Mouse (Mus musculus) embryonic facial prominence, embryonic 15.5 days (tissue): Measurements from ENCODE around the gene Ep400. TPM values are rescaled to one million over a fixed set of nuclear protein-coding genes. Genes with fewer than 3 reads are reported as not detected.
"Not testable (repeated sequence)": the region's sequence is repeated elsewhere in the genome, so short reads cannot be mapped to it uniquely, and the experiment has no call there.

Experiments used
- ATAC-seq: fragments of 200-750 bp; cut with Nextera tagmentation; 2 replicates; pipeline ENCODE4 v1.8.0; 2017; ENCODE audit warnings: low read depth, moderate TSS enrichment; ENCODE audit not compliant: insufficient number of reproducible peaks, low FRiP score, low TSS enrichment
- H3K27ac ChIP-seq: fragments of 300-500 bp; sonication (generic); replicated peaks from 2 replicates; pipeline ENCODE4 v1.5.1; 2015; ENCODE audit warnings: mild to moderate bottlenecking, inconsistent platforms
- H3K27me3 ChIP-seq: fragments of 300-500 bp; sonication (generic); 2 replicates; pipeline ENCODE4 v1.6.1; 2015; ENCODE audit warnings: inconsistent platforms
- H3K36me3 ChIP-seq: fragments of 300-500 bp; sonication (generic); 2 replicates; pipeline ENCODE4 v1.6.1; 2015; ENCODE audit warnings: mild to moderate bottlenecking, inconsistent platforms
- H3K4me1 ChIP-seq: fragments of 300-500 bp; sonication (generic); 2 replicates; pipeline ENCODE4 v1.6.1; 2015; ENCODE audit warnings: inconsistent platforms
- H3K4me2 ChIP-seq: fragments of 300-500 bp; sonication (generic); replicated peaks from 2 replicates; pipeline ENCODE4 v1.6.1; 2015; ENCODE audit warnings: mild to moderate bottlenecking, inconsistent platforms
- H3K4me3 ChIP-seq: fragments of 300-500 bp; sonication (generic); replicated peaks from 2 replicates; pipeline ENCODE4 v1.5.1; 2015; ENCODE audit warnings: mild to moderate bottlenecking, inconsistent platforms
- H3K9ac ChIP-seq: fragments of 300-500 bp; sonication (generic); 2 replicates; pipeline ENCODE4 v1.6.1; 2015; ENCODE audit warnings: inconsistent platforms
- H3K9me3 ChIP-seq: fragments of 300-500 bp; sonication (generic); replicated peaks from 2 replicates; pipeline ENCODE4 v1.6.1; 2016; ENCODE audit warnings: inconsistent platforms
- WGBS: fragments of 180-500 bp; shearing (Covaris S2); methylation state at CpG from one replicate; pipeline ENCODE4 v1.1.7; 2015; 5-methylcytosine and 5-hydroxymethylcytosine counted together
- polyA plus RNA-seq: library from polyadenylated mRNA; unstranded; fragments of >200 nt; fragmentation: Nextera tagmentation; extraction: Ambion mirVana; gene quantifications from 2 replicates; pipeline ENCODE4 v1.2.1, GENCODE M21; 2015

The Ep400 gene
- polyA plus RNA-seq, 1 experiment from 2014 or later, result 51.6 TPM

GRCm38 (mm10) chr5:110731227-110731626 lies 39.3 kb downstream of the Ep400 start:
- Histone ChIP-seq H3K36me3 (peaks cover 66% of the 10 kb centered on the region), H3K4me3 (no peak overlapping the region), H3K9me3 (no peaks in the 10 kb centered on the region), H3K9ac (no peak overlapping the region), H3K4me1 (no peaks in the 10 kb centered on the region), H3K27me3 (no peaks in the 10 kb centered on the region), H3K4me2 (no peak overlapping the region), H3K27ac (no peak overlapping the region)
- no peak for ATAC-seq
- 95% methylated on average over 2 of the region's 2 CpGs for WGBS

- H3K4me1 ChIP-seq, result no peaks in the 10 kb centered on the region
- peak overlapping the region; percentile 48; the same call in 1 of the 2 replicates for H3K27ac ChIP-seq
- H3K9ac ChIP-seq, result no peak overlapping the region
- H3K9me3 ChIP-seq, result no peaks in the 10 kb centered on the region
- no peak overlapping the region for H3K4me2 ChIP-seq
- WGBS, result 49% methylated on average over 1 of the region's 1 CpGs
- no peaks in the 10 kb centered on the region for H3K27me3 ChIP-seq
- H3K4me3 ChIP-seq, result no peak overlapping the region
- peaks cover 68% of the 10 kb centered on the region for H3K36me3 ChIP-seq
- ATAC-seq, result no peak
Observed at GRCm38 (mm10) chr5:110727850-110728249, 42.7 kb downstream of the Ep400 start.

GRCm38 (mm10) chr5:110723543-110723942 lies 47.0 kb downstream of the Ep400 start:
- ATAC-seq, result no peak
- H3K9ac ChIP-seq, result no peak overlapping the region
- 95% methylated on average over 2 of the region's 2 CpGs for WGBS
- no peaks in the 10 kb centered on the region for H3K4me1 ChIP-seq
- no peak overlapping the region for H3K4me3 ChIP-seq
- H3K36me3 ChIP-seq, result peaks cover 70% of the 10 kb centered on the region
- H3K4me2 ChIP-seq, result no peak overlapping the region
- no peaks in the 10 kb centered on the region for H3K9me3 ChIP-seq
- no peak overlapping the region for H3K27ac ChIP-seq
- H3K27me3 ChIP-seq, result no peaks in the 10 kb centered on the region

- peaks cover 65% of the 10 kb centered on the region for H3K36me3 ChIP-seq
- H3K27ac ChIP-seq, H3K4me2 ChIP-seq, ATAC-seq, H3K4me3 ChIP-seq, H3K27me3 ChIP-seq, H3K9ac ChIP-seq, H3K9me3 ChIP-seq, H3K4me1 ChIP-seq: not testable (repeated sequence)
- 88% methylated on average over 1 of the region's 1 CpGs for WGBS
Observed at GRCm38 (mm10) chr5:110721463-110721862, 49.1 kb downstream of the Ep400 start.

- no peak overlapping the region for H3K9ac ChIP-seq
- H3K4me1 ChIP-seq, result no peaks in the 10 kb centered on the region
- no peaks in the 10 kb centered on the region for H3K9me3 ChIP-seq
- no peak for ATAC-seq
- H3K4me3 ChIP-seq, result no peak overlapping the region
- H3K27ac ChIP-seq, result no peak overlapping the region
- WGBS, result 74% methylated on average over 2 of the region's 2 CpGs
- H3K4me2 ChIP-seq, result no peak overlapping the region
- H3K27me3 ChIP-seq, result no peaks in the 10 kb centered on the region
- H3K36me3 ChIP-seq, result peaks cover 48% of the 10 kb centered on the region
Observed at GRCm38 (mm10) chr5:110711455-110711854, 59.1 kb downstream of the Ep400 start.

GRCm38 (mm10) chr5:110709256-110709655 lies 61.3 kb downstream of the Ep400 start:
- WGBS, result 90% methylated on average over 4 of the region's 4 CpGs
- H3K4me2 ChIP-seq, result no peak overlapping the region
- H3K9me3 ChIP-seq, result no peaks in the 10 kb centered on the region
- no peak overlapping the region for H3K27ac ChIP-seq
- ATAC-seq, result no peak
- no peaks in the 10 kb centered on the region for H3K27me3 ChIP-seq
- H3K36me3 ChIP-seq, result peaks cover 63% of the 10 kb centered on the region
- H3K4me1 ChIP-seq, result no peaks in the 10 kb centered on the region
- no peak overlapping the region for H3K4me3 ChIP-seq
- H3K9ac ChIP-seq, result no peak overlapping the region

- no peak for ATAC-seq
- no peak overlapping the region for H3K9ac ChIP-seq
- peaks cover 94% of the 10 kb centered on the region for H3K36me3 ChIP-seq
- H3K27me3 ChIP-seq, result no peaks in the 10 kb centered on the region
- H3K4me3 ChIP-seq, result no peak overlapping the region
- no peak overlapping the region for H3K27ac ChIP-seq
- WGBS, result 88% methylated on average over 1 of the region's 1 CpGs
- no peak overlapping the region for H3K4me2 ChIP-seq
- no peaks in the 10 kb centered on the region for H3K9me3 ChIP-seq
- H3K4me1 ChIP-seq, result no peaks in the 10 kb centered on the region
Observed at GRCm38 (mm10) chr5:110704004-110704403, 66.5 kb downstream of the Ep400 start.

GRCm38 (mm10) chr5:110698617-110699016 lies 71.9 kb downstream of the Ep400 start:
- H3K4me3 ChIP-seq, result no peak overlapping the region
- no peak for ATAC-seq
- peaks cover 94% of the 10 kb centered on the region for H3K36me3 ChIP-seq
- 84% methylated on average over 4 of the region's 4 CpGs for WGBS
- H3K4me2 ChIP-seq, result no peak overlapping the region
- H3K27me3 ChIP-seq, result no peaks in the 10 kb centered on the region
- no peak overlapping the region for H3K27ac ChIP-seq
- H3K9me3 ChIP-seq, result no peaks in the 10 kb centered on the region
- no peak overlapping the region for H3K9ac ChIP-seq
- no peaks in the 10 kb centered on the region for H3K4me1 ChIP-seq

- no peaks in the 10 kb centered on the region for H3K4me1 ChIP-seq
- H3K9me3 ChIP-seq, result no peaks in the 10 kb centered on the region
- 84% methylated on average over 8 of the region's 8 CpGs for WGBS
- H3K36me3 ChIP-seq, result peaks cover 95% of the 10 kb centered on the region
- no peak overlapping the region for H3K4me3 ChIP-seq
- H3K4me2 ChIP-seq, result no peak overlapping the region
- H3K27me3 ChIP-seq, result no peaks in the 10 kb centered on the region
- H3K27ac ChIP-seq, result no peak overlapping the region
- H3K9ac ChIP-seq, result no peak overlapping the region
- ATAC-seq, result no peak
Observed at GRCm38 (mm10) chr5:110682041-110682440, 88.5 kb downstream of the Ep400 start.

GRCm38 (mm10) chr5:110665486-110666121 lies 104.9 kb downstream of the Ep400 start:
- Histone ChIP-seq H3K36me3 (peaks cover 77% of the 10 kb centered on the region), H3K27ac (no peak overlapping the region), H3K4me2 (no peak overlapping the region), H3K4me1 (no peaks in the 10 kb centered on the region), H3K9ac (no peak overlapping the region), H3K9me3 (no peaks in the 10 kb centered on the region), H3K4me3 (no peak overlapping the region), H3K27me3 (no peaks in the 10 kb centered on the region)
- ATAC-seq, result no peak
- 72% methylated on average over 6 of the region's 6 CpGs for WGBS

- Histone ChIP-seq H3K9me3 (no peaks in the 10 kb centered on the region), H3K9ac (no peak overlapping the region), H3K4me2 (no peak overlapping the region), H3K27ac (no peak overlapping the region), H3K27me3 (no peaks in the 10 kb centered on the region), H3K4me3 (no peak overlapping the region), H3K36me3 (peaks cover 77% of the 10 kb centered on the region), H3K4me1 (no peaks in the 10 kb centered on the region)
- 86% methylated on average over 2 of the region's 2 CpGs for WGBS
- ATAC-seq, result no peak
Observed at GRCm38 (mm10) chr5:110664750-110665269, 105.7 kb downstream of the Ep400 start.

GRCm38 (mm10) chr5:110664041-110664440 lies 106.5 kb downstream of the Ep400 start:
- 94% methylated on average over 2 of the region's 2 CpGs for WGBS
- Histone ChIP-seq H3K9me3 (no peaks in the 10 kb centered on the region), H3K27ac (no peak overlapping the region), H3K4me3 (no peak overlapping the region), H3K4me2 (no peak overlapping the region), H3K9ac (no peak overlapping the region), H3K36me3 (peaks cover 76% of the 10 kb centered on the region), H3K4me1 (no peaks in the 10 kb centered on the region), H3K27me3 (no peaks in the 10 kb centered on the region)
- ATAC-seq, result no peak
